In the genomic region with DNA sequence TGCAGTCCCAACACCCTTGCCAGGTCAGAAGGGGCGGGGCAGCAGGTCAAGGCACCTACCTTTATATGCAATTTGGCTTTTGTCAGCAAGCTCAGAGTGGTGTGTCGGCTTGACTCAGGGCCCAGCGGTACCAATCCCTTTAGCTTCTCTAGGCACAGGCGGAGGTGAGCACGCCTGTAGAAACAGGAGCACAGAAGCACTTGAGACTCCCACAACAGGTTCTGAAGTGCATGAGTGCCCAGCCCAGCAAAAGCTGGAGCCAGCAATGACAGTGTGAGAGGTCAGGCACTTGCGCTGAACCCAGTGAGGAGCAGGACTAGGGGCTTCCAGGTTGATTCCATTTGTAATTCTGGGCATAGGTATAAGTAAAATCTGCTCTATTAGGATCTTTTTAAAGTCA, we compare ENCODE assay signal across 16 mouse cellular contexts.
"Had no signal": no experiment of that assay in that cellular context is flagged by ENCODE, and none has a peak within 500 bp of the region (broad histone marks: within the 10 kb centered on the region; RNA-seq: fewer than 3 reads in every experiment).

No protein-coding gene starts in this region.

- H3K4me1 ChIP-seq: intestine, embryonic 15.5 days; midbrain, embryonic 12.5 days; midbrain, embryonic 15.5 days; neural tube, embryonic 12.5 days; neural tube, embryonic 15.5 days had no signal

- ATAC-seq: intestine, embryonic 15.5 days; liver, postnatal 0 days; midbrain, embryonic 15.5 days had no signal

- DNase-seq: kidney, adult 11 months; kidney, adult 8-10 months; kidney, postnatal 14 days; kidney, postnatal 4 days; liver, postnatal 0 days; right cerebral cortex, adult 18-20 months; right cerebral cortex, postnatal 14 days; right cerebral cortex, postnatal 4 days; thymus, adult 2 months; thymus, postnatal 14 days; thymus, postnatal 4 days had no signal

- H3K4me3 ChIP-seq: intestine, embryonic 15.5 days; midbrain, embryonic 12.5 days; midbrain, embryonic 15.5 days; neural tube, embryonic 12.5 days; neural tube, embryonic 15.5 days had no signal
